Mouse (Mus musculus) liver, embryonic 14.5 days (tissue): Measurements from ENCODE around the gene Wdr27. TPM values are rescaled to one million over a fixed set of nuclear protein-coding genes. Genes with fewer than 3 reads are reported as not detected.

ENCODE experiments used
- ATAC-seq: fragments of 200-750 bp; cut with Nextera tagmentation; 2 replicates; pipeline ENCODE4 v1.8.0; 2017; ENCODE audit warnings: moderate number of reproducible peaks, mild to moderate bottlenecking, moderate library complexity; ENCODE audit not compliant: insufficient read depth
- DNase-seq, 3 experiments: peaks; one replicate each; pipeline ENCODE4 v3.0.0-alpha.2; 2012 to 2013; ENCODE audit warnings: low read depth in 3 of 3, low spot score in 3 of 3
- H3K27ac ChIP-seq: fragments of 300-500 bp; sonication (generic); 2 replicates; pipeline ENCODE4 v1.5.1; 2014; ENCODE audit warnings: moderate library complexity, mild to moderate bottlenecking, control low read depth, inconsistent platforms
- H3K27me3 ChIP-seq: fragments of 300-500 bp; sonication (generic); 2 replicates; pipeline ENCODE4 v1.6.1; 2014; ENCODE audit warnings: mild to moderate bottlenecking, low read length, moderate library complexity; ENCODE audit not compliant: control insufficient read depth, insufficient read depth
- H3K36me3 ChIP-seq: fragments of 300-500 bp; sonication (generic); replicated peaks from 2 replicates; pipeline ENCODE4 v1.6.1; 2014; ENCODE audit warnings: low read depth; ENCODE audit not compliant: control insufficient read depth, insufficient read depth
- H3K4me1 ChIP-seq, 2 experiments: fragments of 200-500 bp in 1 of 2; fragments of 300-500 bp in 1 of 2; sonication (generic) in 1 of 2; replicated peaks; 2 replicates each; pipeline ENCODE4 v1.6.1; 2012 to 2014; ENCODE audit warnings: antibody characterized with exemption in 1 of 2, inconsistent platforms in 1 of 2, low read length in 1 of 2; ENCODE audit not compliant: control insufficient read depth in 2 of 2, insufficient read depth in 2 of 2
- H3K4me2 ChIP-seq: fragments of 300-500 bp; sonication (generic); 2 replicates; pipeline ENCODE4 v1.6.1; 2014; ENCODE audit warnings: low read depth, mild to moderate bottlenecking, control low read depth, moderate library complexity
- H3K4me3 ChIP-seq, 2 experiments: fragments of 200-500 bp in 1 of 2; fragments of 300-500 bp in 1 of 2; sonication (generic) in 1 of 2; 2 replicates each; pipeline ENCODE4 v1.5.1; 2012 to 2014; ENCODE audit warnings: low read depth in 2 of 2, low read length in 2 of 2, mild to moderate bottlenecking in 2 of 2, control low read depth in 1 of 2, inconsistent platforms in 1 of 2, moderate library complexity in 1 of 2; ENCODE audit not compliant: insufficient read depth in 1 of 2
- H3K9ac ChIP-seq: fragments of 300-500 bp; sonication (generic); replicated peaks from 2 replicates; pipeline ENCODE4 v1.6.1; 2014; ENCODE audit warnings: mild to moderate bottlenecking, control low read depth, moderate library complexity
- H3K9me3 ChIP-seq: fragments of 300-500 bp; sonication (generic); 2 replicates; pipeline ENCODE4 v1.6.1; 2016; ENCODE audit warnings: low read length, mixed read lengths; ENCODE audit not compliant: control insufficient read depth
- CTCF ChIP-seq: IDR thresholded peaks from 2 replicates; pipeline ENCODE4 v1.5.1; 2016; ENCODE audit warnings: antibody characterized with exemption, low read depth, control low read depth
- EP300 ChIP-seq: IDR thresholded peaks from 2 replicates; pipeline ENCODE4 v1.6.1; 2016; ENCODE audit warnings: antibody characterized with exemption, low read depth
- WGBS: fragments of 180-500 bp; shearing (Covaris S2); extraction: QIAGEN DNeasy Blood & Tissue Kit; methylation state at CpG from one replicate; pipeline ENCODE4 v1.1.7; 2014; ENCODE audit not compliant: insufficient replicate concordance; 5-methylcytosine and 5-hydroxymethylcytosine counted together
- polyA plus RNA-seq, 2 experiments: library from polyadenylated mRNA; depleted of rRNA in 1 of 2; stranded (reverse) in 1 of 2; unstranded in 1 of 2; fragments of >200 nt; fragmentation: Nextera tagmentation in 1 of 2; extraction: Ambion mirVana in 1 of 2; gene quantifications; 2 replicates each; pipeline versions ENCODE4 v1.2.1 to v1.2.3; 2012 to 2014

Gene Wdr27
- polyA plus RNA-seq, 2 experiments, result 0.51 to 0.79 TPM

- no peak for ATAC-seq
- TF ChIP-seq CTCF, result no peak
- TF ChIP-seq EP300, result no peak
These were observed 15.2 kb downstream of the Wdr27 start for GRCm38 (mm10) chr17:14927644-14928218.

GRCm38 (mm10) chr17:14921582-14921981 lies 21.4 kb downstream of the Wdr27 start:
- Histone ChIP-seq H3K9me3 (no peaks in the 10 kb centered on the region), H3K4me3 (no peak overlapping the region), H3K27me3 (no peaks in the 10 kb centered on the region), H3K4me1 (no peaks in the 10 kb centered on the region), H3K4me2 (no peak overlapping the region), H3K36me3 (no peaks in the 10 kb centered on the region), H3K9ac (no peak overlapping the region), H3K27ac (no peak overlapping the region)
- no peak for ATAC-seq
- WGBS, result 23% methylated on average over 6 of the region's 6 CpGs
- no peak for DNase-seq
- TF ChIP-seq EP300, result no peak
- TF ChIP-seq CTCF, result no peak

More at GRCm38 (mm10) chr17:14927644-14928218, 15.2 kb downstream of the Wdr27 start:
- no peak overlapping the region for H3K27ac ChIP-seq
- no peaks in the 10 kb centered on the region for H3K36me3 ChIP-seq
- no peaks in the 10 kb centered on the region for H3K9me3 ChIP-seq
- H3K9ac ChIP-seq, result no peak overlapping the region
- no peak overlapping the region for H3K4me3 ChIP-seq
- H3K4me1 ChIP-seq, result no peaks in the 10 kb centered on the region
- no peaks in the 10 kb centered on the region for H3K27me3 ChIP-seq
- DNase-seq, result no peak
- 70% methylated on average over 8 of the region's 8 CpGs for WGBS
- H3K4me2 ChIP-seq, result no peak overlapping the region

GRCm38 (mm10) chr17:14917866-14918265 lies 25.1 kb downstream of the Wdr27 start:
- no peak overlapping the region for H3K4me3 ChIP-seq
- H3K36me3 ChIP-seq, result no peaks in the 10 kb centered on the region
- no peak for ATAC-seq
- no peak overlapping the region for H3K27ac ChIP-seq
- no peak overlapping the region for H3K9ac ChIP-seq
- no peak for DNase-seq
- no peak overlapping the region for H3K4me2 ChIP-seq
- H3K4me1 ChIP-seq, result no peaks in the 10 kb centered on the region
- no peak for TF ChIP-seq EP300
- TF ChIP-seq CTCF, result no peak
- 71% methylated on average over 8 of the region's 8 CpGs for WGBS
- no peaks in the 10 kb centered on the region for H3K9me3 ChIP-seq
- no peaks in the 10 kb centered on the region for H3K27me3 ChIP-seq

GRCm38 (mm10) chr17:14914401-14914800 lies 28.6 kb downstream of the Wdr27 start:
- 67% methylated on average over 4 of the region's 4 CpGs for WGBS
- no peak for ATAC-seq
- no peak for DNase-seq
- H3K27ac ChIP-seq, result no peak overlapping the region
- no peaks in the 10 kb centered on the region for H3K4me1 ChIP-seq
- H3K9ac ChIP-seq, result no peak overlapping the region
- H3K9me3 ChIP-seq, result no peaks in the 10 kb centered on the region
- H3K27me3 ChIP-seq, result no peaks in the 10 kb centered on the region
- no peaks in the 10 kb centered on the region for H3K36me3 ChIP-seq
- TF ChIP-seq CTCF (no peak), EP300 (no peak)
- no peak overlapping the region for H3K4me2 ChIP-seq
- H3K4me3 ChIP-seq, result no peak overlapping the region

- H3K4me3 ChIP-seq, result no peak overlapping the region
- H3K27ac ChIP-seq, result no peak overlapping the region
- H3K36me3 ChIP-seq, result no peaks in the 10 kb centered on the region
- DNase-seq, result no peak
- no peaks in the 10 kb centered on the region for H3K4me1 ChIP-seq
- no peak for ATAC-seq
- no peak overlapping the region for H3K9ac ChIP-seq
- 72% methylated on average over 8 of the region's 8 CpGs for WGBS
- H3K4me2 ChIP-seq, result no peak overlapping the region
- no peaks in the 10 kb centered on the region for H3K27me3 ChIP-seq
- TF ChIP-seq EP300 (no peak), CTCF (no peak)
- no peaks in the 10 kb centered on the region for H3K9me3 ChIP-seq
These were observed 30.0 kb downstream of the Wdr27 start for GRCm38 (mm10) chr17:14912981-14913380.
